Mouse (Mus musculus) adrenal gland, postnatal 36 days (tissue): ENCODE measurements at regions not wholly inside any gene's neighbourhood (a gene's known extent, or its start where the extent isn't known, plus 50 kb on each side); places are given as distances from the start of the nearest gene placed in this dataset.
"Not testable (repeated sequence)": the region's sequence is repeated elsewhere in the genome, so short reads cannot be mapped to it uniquely, and the experiment has no call there.

Experiments used
- DNase-seq, 2 experiments: peaks; one replicate each; pipeline ENCODE4 v3.0.0; 2021; ENCODE audit warnings: mixed read lengths in 1 of 2

- DNase-seq, result no peak
Observed at GRCm38 (mm10) chr1:194435060-194435459, 183.0 kb upstream of the Plxna2 start.

DNA sequence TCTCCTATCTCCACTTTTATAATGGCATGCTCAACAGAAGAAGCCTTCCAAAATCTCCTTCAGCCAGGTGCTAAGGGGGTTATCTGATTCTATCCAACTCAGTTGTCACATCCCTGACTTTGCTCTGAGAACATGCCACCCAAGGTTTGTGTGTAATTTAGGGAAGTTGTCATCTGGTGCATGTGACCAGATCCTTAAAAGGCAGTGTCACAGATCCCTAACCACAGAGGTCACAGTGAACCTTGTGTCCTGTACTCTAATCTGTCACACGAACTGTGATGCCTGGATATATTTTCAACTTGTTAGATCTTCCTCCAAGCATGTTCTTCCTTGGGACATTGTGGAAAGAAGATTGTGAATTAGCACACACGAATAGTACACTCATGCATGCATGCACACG, 189.4 kb upstream of the Plxna2 start:
- DNase-seq, result no peak

- DNase-seq, result no peak
Observed at GRCm38 (mm10) chr1:194426293-194426692, 191.7 kb upstream of the Plxna2 start.

GRCm38 (mm10) chr1:194424201-194424600, 193.8 kb upstream of the Plxna2 start:
- DNase-seq, result no peak

DNA sequence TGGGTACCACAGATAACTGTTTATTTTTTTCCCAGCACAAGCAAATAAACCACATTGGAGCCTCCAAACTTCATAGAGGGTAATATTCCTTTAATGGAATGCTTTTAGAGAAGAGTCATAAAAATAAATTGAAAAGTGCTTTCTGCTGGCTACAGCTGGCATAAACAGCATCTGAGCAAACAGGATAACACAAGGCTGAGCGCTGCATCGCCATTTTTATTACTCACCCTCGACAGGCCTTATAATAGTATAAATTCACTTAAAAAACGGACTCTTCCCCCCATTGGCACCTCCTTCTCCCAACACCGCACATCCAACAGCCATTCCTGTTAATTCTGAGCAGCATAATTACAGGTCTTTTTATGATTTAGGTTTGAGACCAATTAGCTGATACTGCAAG, 205.8 kb upstream of the Plxna2 start:
- DNase-seq, result no peak

DNA sequence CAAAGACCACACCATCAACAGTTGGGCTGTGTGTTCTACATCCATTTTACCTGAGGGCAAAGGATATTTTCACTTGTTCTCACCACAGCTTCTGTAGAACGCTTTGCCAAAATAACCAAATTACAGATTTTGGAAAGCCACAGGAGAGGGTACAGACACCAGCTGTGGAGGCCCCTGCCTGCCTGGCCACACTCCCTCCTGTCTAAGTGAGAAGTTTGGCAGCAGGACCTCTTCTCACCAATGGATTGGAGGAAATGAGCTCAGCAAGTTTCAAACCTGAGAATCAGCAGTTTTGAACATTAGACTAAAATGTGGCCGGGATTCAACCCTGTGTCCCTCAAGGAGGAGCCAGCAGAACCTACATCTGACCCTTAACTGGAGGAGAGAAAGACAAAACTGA, 206.2 kb upstream of the Plxna2 start:
- DNase-seq, result no peak

GRCm38 (mm10) chr1:194399281-194399680, 218.7 kb upstream of the Plxna2 start:
- peak; percentile 33 to 58 for DNase-seq

GRCm38 (mm10) chr1:194396754-194397460, 221.1 kb upstream of the Plxna2 start:
- DNase-seq, result no peak

DNA sequence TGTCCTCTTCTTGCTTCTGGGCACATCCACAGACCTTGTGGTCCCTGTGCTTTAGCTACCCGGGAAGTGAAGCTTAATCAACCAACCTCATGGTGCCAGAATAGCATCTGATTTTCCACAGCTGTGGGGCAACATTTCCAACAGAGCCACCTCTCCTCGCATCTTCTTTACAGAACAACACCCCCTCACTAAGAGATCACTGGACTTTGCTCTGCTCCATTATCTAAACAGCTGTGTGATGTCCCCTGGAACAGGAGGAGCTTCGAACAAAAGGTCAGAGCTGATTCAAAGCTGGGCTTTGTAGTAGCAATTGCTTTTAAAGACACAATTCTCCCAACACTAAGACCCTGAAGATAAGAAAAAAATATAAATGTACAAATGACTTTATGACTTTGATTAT, 224.3 kb upstream of the Plxna2 start:
- DNase-seq, result no peak

DNA sequence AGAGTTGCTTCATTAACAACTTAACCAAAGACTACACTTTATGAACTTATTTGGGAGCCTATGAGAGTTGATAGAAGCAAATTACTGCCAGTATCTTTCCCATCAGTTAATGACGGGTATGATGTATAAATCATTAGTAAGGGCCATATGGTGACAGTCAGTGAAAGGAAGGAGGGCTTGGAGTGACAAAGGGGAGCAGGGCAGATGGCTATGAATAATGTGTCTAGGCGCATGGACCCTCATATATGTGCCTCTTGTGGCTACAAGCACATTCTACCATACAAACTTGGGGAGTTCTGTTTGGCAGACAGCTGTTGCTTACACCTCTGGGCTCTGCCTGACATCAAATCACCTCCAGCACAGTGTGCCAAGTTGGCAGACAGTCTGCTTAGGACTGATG, 227.8 kb upstream of the Plxna2 start:
- no peak for DNase-seq

- no peak for DNase-seq
Observed at GRCm38 (mm10) chr1:194378135-194378534, 239.9 kb upstream of the Plxna2 start.

- DNase-seq, result not testable (repeated sequence)
Observed at GRCm38 (mm10) chr1:194373511-194373910, 244.5 kb upstream of the Plxna2 start.

GRCm38 (mm10) chr1:194363917-194364316, 254.1 kb upstream of the Plxna2 start:
- DNase-seq, result no peak

DNA sequence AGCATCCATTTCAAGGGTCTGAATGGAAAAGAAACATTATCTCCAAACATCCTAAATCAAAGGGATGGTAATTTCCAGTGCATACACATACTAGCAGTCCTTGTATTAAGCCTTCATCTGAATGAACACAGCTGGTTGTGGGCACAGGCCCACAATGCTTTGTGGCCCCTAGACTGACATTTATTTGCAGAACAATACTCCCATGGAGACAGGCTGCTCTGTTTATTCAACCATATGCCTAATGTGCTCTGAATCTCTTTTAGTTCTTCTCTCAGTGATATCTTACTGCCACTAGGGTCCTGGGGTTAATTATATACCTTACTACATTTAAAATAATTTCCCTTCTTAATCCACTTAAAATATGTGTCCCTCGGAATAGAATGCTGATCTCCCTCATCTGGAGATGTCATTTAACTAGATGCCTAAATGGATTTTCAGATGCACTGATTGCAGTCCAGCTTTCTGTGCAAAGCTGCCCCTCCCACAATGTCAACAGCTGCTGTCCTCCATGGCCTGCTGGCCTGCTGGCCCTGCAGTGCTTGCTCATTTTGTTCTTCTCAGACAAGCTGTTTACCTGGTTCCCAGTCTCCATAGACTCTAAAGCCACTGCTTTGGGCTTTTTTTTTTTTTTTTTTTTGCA, 254.8 kb upstream of the Plxna2 start:
- DNase-seq, result no peak

DNA sequence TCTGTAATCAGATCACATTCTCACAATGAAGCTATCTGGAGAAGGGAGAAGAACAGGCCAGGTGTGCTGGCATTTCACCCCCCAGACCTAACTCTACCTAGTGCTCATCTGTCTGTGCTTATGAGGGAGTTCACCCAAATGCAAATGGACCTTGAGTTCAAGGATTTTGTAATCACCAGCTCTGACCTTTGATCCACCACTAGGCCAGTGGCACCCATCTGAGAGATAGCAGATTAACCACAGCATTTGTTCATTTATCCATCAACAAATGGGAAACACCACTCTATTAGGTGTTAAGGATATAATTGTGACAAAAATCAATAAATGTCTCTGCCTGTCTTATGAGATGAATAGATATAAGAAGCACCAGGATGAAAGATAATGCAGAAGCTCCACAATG, 255.7 kb upstream of the Plxna2 start:
- DNase-seq, result no peak

GRCm38 (mm10) chr1:194361316-194361715, 256.7 kb upstream of the Plxna2 start:
- DNase-seq, result peak in 1 of 2 experiments; percentile 5

DNA sequence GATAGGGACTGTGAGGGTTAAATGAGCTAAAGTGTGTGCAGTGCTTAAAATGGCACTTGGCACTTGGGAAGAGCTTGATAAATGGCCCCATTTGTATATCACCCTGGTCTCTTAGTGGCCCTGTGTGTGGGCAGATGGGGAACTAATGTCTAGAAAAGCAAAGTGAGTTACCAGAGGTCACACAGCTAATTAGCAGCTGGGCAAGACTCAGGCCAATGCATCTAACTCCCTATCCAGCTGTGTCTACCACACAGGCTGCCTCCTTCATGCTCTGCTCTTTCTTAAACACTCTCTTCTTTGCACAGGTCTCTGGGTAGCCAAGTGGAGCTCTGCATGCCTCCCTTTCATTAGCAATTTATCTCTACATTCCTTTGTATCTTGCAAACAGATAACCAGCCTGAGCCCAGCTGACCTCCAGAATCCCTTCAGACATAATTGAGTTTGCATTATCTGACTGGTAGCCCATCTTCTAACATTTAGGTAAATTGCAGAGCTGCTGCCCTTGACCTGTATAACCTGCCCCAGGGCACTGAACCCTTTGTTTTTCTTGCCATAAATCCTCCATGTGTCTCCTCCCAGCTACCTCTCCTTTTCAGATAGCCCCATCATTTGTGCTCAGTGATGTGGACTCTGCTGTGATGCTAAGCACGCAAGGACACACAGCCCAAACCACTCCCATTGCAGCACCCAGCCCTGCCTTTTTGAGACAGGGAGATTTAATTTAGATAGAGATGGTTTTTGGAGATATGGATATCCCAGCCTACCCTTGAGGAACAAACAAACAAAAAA, 263.5 kb upstream of the Plxna2 start:
- DNase-seq, result no peak

DNA sequence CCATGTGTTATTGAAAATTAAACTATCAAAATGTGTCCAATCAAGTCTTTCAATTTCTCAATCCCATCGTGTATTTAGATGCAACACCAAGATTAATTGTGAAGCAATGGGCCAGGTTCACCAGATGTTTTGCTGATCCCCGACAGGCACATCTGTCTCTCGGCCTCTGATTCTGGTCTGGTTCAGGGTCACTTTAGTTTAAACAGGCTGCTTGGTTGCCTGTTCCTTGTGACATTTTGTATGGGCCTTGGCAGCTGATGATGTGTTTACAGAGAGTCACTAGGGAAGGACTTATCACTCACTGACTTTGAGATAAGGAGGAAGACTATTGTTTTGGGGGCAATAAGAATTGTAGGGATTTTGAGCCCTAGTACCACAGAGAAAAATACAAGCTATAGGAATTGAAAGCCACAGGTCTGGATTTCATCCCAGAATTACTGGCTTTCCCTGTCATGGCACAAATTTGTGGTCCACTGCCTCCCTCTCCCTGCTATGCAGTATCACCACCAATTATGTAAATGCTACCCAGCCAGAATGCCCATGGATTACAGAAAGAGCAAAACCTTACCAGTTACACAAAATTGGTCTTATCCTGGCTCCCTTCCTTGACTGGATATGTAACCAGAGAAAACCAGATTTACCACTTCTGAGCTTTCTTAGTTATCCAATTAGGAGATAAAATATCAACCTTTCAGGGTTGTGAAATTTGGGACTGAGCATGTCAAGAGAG, 272.5 kb upstream of the Plxna2 start:
- DNase-seq, result peak in 1 of 2 experiments; percentile 11

DNA sequence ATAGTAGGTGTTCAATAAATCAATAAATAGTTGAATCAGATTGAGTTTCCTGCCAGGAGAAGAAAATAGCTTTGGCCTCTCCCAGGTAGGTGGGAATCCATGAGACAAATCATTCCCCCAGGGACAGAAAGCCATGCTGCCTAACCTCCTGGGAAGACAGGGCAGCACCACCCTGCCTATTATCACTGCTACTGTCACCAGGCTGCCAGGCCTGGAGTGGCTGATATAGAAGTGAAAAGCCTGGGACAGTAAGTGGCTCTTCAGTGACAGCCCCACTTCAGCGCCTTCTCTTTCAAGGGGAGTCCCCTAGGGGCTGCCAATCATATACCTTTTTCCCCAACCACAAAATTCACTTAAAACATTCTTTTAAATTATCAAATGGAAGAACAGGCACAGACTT, 275.4 kb upstream of the Plxna2 start:
- no peak for DNase-seq

- DNase-seq, result no peak
Observed at GRCm38 (mm10) chr1:194341758-194342157, 276.3 kb upstream of the Plxna2 start.

DNA sequence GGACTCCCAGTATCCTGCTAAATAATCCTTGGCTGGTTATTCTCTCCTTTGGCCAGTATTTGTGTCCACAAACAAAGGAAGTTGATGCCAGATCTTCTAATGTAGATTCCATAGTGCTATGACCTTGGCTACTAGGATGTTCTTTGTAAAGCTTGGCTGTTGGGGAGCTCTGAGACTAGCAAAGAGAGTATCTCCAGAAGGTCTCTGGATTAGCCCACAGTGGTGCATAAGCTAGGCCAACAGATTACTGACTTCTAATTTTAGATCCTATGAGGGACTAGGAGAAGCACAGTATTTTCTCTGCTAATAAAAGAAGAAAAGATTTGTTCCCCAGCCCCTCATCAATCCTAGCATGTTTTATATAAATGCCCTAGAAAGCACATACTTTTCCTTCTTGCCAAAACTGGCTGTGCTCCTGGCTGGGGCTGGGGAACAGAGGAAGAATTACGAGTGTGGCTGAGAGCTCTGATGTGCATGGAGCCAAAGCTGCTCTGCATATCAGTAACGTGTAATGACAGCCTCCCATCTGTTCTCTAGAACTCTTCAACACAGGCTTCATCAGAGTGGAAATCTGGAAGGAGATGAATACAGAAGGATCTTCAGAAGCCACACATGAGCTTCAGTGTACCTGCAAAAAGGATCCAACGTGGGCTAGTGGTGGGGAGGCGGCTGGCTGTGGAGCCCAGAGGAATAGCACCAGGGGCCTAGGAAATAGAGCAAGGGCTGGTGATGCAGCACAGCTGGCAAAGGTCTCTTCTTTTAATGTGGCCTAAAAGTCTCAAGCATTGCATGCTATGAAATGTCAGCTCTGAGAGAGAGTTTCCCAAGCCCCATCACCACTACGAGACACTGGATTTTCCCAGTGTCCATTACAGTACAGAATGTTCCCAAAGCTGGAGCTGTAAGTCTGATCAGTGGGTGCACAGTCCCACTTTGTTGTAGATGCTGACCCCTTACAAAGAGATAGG, 283.0 kb upstream of the Plxna2 start:
- DNase-seq, result no peak
